Mouse (Mus musculus): ENCODE measurements around the gene Il20ra. TPM values are rescaled to one million over a fixed set of nuclear protein-coding genes. Genes with fewer than 3 reads are reported as not detected.

Il20ra gene
- total and polyA plus RNA-seq, 2 experiments from 2014 or later: not detected

- Histone ChIP-seq H3K4me3 (ENCODE audit: low read depth, low read length) (no peak overlapping the region), H3K9me3 (replicated peaks; ENCODE audit: control insufficient read depth, low read length) (no peaks in the 10 kb centered on the region), H3K27me3 (ENCODE audit: control insufficient read depth, insufficient read depth, low read length) (peaks cover 11% of the 10 kb centered on the region), H3K4me1 (ENCODE audit: control insufficient read depth, insufficient read depth) (peaks cover 9% of the 10 kb centered on the region; the same call in 1 of the 2 replicates), H3K4me2 (ENCODE audit: low read depth, low read length) (no peak overlapping the region), H3K9ac (replicated peaks; ENCODE audit: low read depth, low read length) (no peak overlapping the region), H3K36me3 (replicated peaks; ENCODE audit: control insufficient read depth, insufficient read depth, low read length) (no peaks in the 10 kb centered on the region), H3K27ac (ENCODE audit: low read depth) (no peak overlapping the region)
- no peak for ATAC-seq (ENCODE audit: insufficient read depth, low read depth)
- DNase-seq (ENCODE audit: low spot score): no peak
- TF ChIP-seq EP300 (IDR thresholded peaks at IDR 0.05; ENCODE audit: low read depth) (no peak), CTCF (IDR thresholded peaks at IDR 0.05; ENCODE audit: low read depth) (no peak)
- 52% methylated on average over 12 of the region's 12 CpGs for WGBS
Observed at GRCm38 (mm10) chr10:19707768-19708167, 4.6 kb upstream of the Il20ra start.

GRCm38 (mm10) chr10:19708277-19709070 is 3.9 kb upstream of the Il20ra start:
- H3K36me3 ChIP-seq (replicated peaks; ENCODE audit: control insufficient read depth, insufficient read depth, low read length): no peaks in the 10 kb centered on the region
- no peak overlapping the region for H3K9ac ChIP-seq (replicated peaks; ENCODE audit: low read depth, low read length)
- ATAC-seq (ENCODE audit: insufficient read depth, low read depth): no peak
- H3K9me3 ChIP-seq (replicated peaks; ENCODE audit: control insufficient read depth, low read length): no peaks in the 10 kb centered on the region
- no peak overlapping the region for H3K4me3 ChIP-seq (ENCODE audit: low read depth, low read length)
- no peak for DNase-seq (ENCODE audit: low spot score)
- H3K4me1 ChIP-seq (ENCODE audit: control insufficient read depth, insufficient read depth): peaks cover 10% of the 10 kb centered on the region; the same call in 1 of the 2 replicates
- TF ChIP-seq CTCF (IDR thresholded peaks at IDR 0.05; ENCODE audit: low read depth) (peak; percentile 45), EP300 (IDR thresholded peaks at IDR 0.05; ENCODE audit: low read depth) (no peak)
- no peak overlapping the region for H3K27ac ChIP-seq (ENCODE audit: low read depth)
- no peak overlapping the region for H3K4me2 ChIP-seq (ENCODE audit: low read depth, low read length)
- 63% methylated on average over 12 of the region's 12 CpGs for WGBS
- H3K27me3 ChIP-seq (ENCODE audit: control insufficient read depth, insufficient read depth, low read length): peaks cover 15% of the 10 kb centered on the region

- H3K9me3 ChIP-seq (replicated peaks; ENCODE audit: control insufficient read depth, low read length): no peaks in the 10 kb centered on the region
Observed at GRCm38 (mm10) chr10:19711020-19711419, 1.4 kb upstream of the Il20ra start.

GRCm38 (mm10) chr10:19711551-19712171 is 709 bp upstream of the Il20ra start:
- Histone ChIP-seq H3K4me3 (ENCODE audit: low read depth, low read length) (peak overlapping the region; percentile 50; the same call in 1 of the 2 replicates), H3K27ac (ENCODE audit: low read depth) (no peak overlapping the region), H3K4me1 (ENCODE audit: control insufficient read depth, insufficient read depth) (peaks cover 10% of the 10 kb centered on the region; the same call in 1 of the 2 replicates), H3K9me3 (replicated peaks; ENCODE audit: control insufficient read depth, low read length) (no peaks in the 10 kb centered on the region), H3K4me2 (ENCODE audit: low read depth, low read length) (peak overlapping the region; percentile 89; the same call in 1 of the 2 replicates), H3K27me3 (ENCODE audit: control insufficient read depth, insufficient read depth, low read length) (peaks cover 15% of the 10 kb centered on the region), H3K9ac (replicated peaks; ENCODE audit: low read depth, low read length) (no peak overlapping the region), H3K36me3 (replicated peaks; ENCODE audit: control insufficient read depth, insufficient read depth, low read length) (no peaks in the 10 kb centered on the region)
- WGBS: 35% methylated on average over 7 of the region's 7 CpGs
- TF ChIP-seq CTCF (IDR thresholded peaks at IDR 0.05; ENCODE audit: low read depth): no peak
- TF ChIP-seq EP300 (IDR thresholded peaks at IDR 0.05; ENCODE audit: low read depth): no peak
- ATAC-seq (ENCODE audit: insufficient read depth, low read depth) (no peak), DNase-seq (ENCODE audit: low spot score) (no peak)

More at GRCm38 (mm10) chr10:19711020-19711419, 1.4 kb upstream of the Il20ra start:
- no peak overlapping the region for H3K4me2 ChIP-seq (ENCODE audit: low read depth, low read length)
- H3K4me1 ChIP-seq (ENCODE audit: control insufficient read depth, insufficient read depth): peaks cover 10% of the 10 kb centered on the region; the same call in 1 of the 2 replicates
- TF ChIP-seq EP300 (IDR thresholded peaks at IDR 0.05; ENCODE audit: low read depth) (no peak), CTCF (IDR thresholded peaks at IDR 0.05; ENCODE audit: low read depth) (no peak)
- no peak overlapping the region for H3K4me3 ChIP-seq (ENCODE audit: low read depth, low read length)
- no peaks in the 10 kb centered on the region for H3K36me3 ChIP-seq (replicated peaks; ENCODE audit: control insufficient read depth, insufficient read depth, low read length)
- no peak overlapping the region for H3K9ac ChIP-seq (replicated peaks; ENCODE audit: low read depth, low read length)
- DNase-seq (ENCODE audit: low spot score) (no peak), ATAC-seq (ENCODE audit: insufficient read depth, low read depth) (no peak)
- no peak overlapping the region for H3K27ac ChIP-seq (ENCODE audit: low read depth)
- whole genome bisulfite sequencing: 46% methylated on average over 3 of the region's 3 CpGs
- H3K27me3 ChIP-seq (ENCODE audit: control insufficient read depth, insufficient read depth, low read length): peaks cover 15% of the 10 kb centered on the region

- H3K4me1 ChIP-seq (ENCODE audit: control insufficient read depth, insufficient read depth): no peaks in the 10 kb centered on the region
- H3K4me2 ChIP-seq (ENCODE audit: low read depth, low read length): no peak overlapping the region
- WGBS: 75% methylated on average over 3 of the region's 3 CpGs
Observed at GRCm38 (mm10) chr10:19718627-19719026, 6.3 kb downstream of the Il20ra start.

More at GRCm38 (mm10) chr10:19718627-19719026, 6.3 kb downstream of the Il20ra start:
- Histone ChIP-seq H3K36me3 (replicated peaks; ENCODE audit: control insufficient read depth, insufficient read depth, low read length) (no peaks in the 10 kb centered on the region), H3K9ac (replicated peaks; ENCODE audit: low read depth, low read length) (no peak overlapping the region), H3K27ac (ENCODE audit: low read depth) (no peak overlapping the region), H3K27me3 (ENCODE audit: control insufficient read depth, insufficient read depth, low read length) (no peaks in the 10 kb centered on the region; the same call in 1 of the 2 replicates), H3K9me3 (replicated peaks; ENCODE audit: control insufficient read depth, low read length) (no peaks in the 10 kb centered on the region), H3K4me3 (ENCODE audit: low read depth, low read length) (no peak overlapping the region)
- ATAC-seq (ENCODE audit: insufficient read depth, low read depth) (no peak), DNase-seq (ENCODE audit: low spot score) (no peak)
- TF ChIP-seq EP300 (IDR thresholded peaks at IDR 0.05; ENCODE audit: low read depth) (no peak), CTCF (IDR thresholded peaks at IDR 0.05; ENCODE audit: low read depth) (no peak)
